Mouse (Mus musculus): ENCODE results near the gene C1qtnf9. TPM values are rescaled to one million over a fixed set of nuclear protein-coding genes. Genes with fewer than 3 reads are reported as not detected.

C1qtnf9 gene
- polyA plus RNA-seq, 1 experiment, result not detected

GRCm38 (mm10) chr14:60752892-60753800 is 14.8 kb upstream of the C1qtnf9 start:
- Histone ChIP-seq H3K4me2 (ENCODE audit: low read depth) (no peak overlapping the region), H3K36me3 (ENCODE audit: control insufficient read depth, insufficient read depth) (no peaks in the 10 kb centered on the region), H3ac (ENCODE audit: control insufficient read depth, insufficient read length) (no peak overlapping the region), H3K27me3 (ENCODE audit: control insufficient read depth, insufficient read depth, insufficient read length) (no peaks in the 10 kb centered on the region), H3K4me3 (no peak overlapping the region), H3K79me2 (ENCODE audit: control insufficient read depth, insufficient read depth) (no peaks in the 10 kb centered on the region)
- TF ChIP-seq USF1 (IDR thresholded peaks at IDR 0.05; ENCODE audit: low read depth) (no peak), POLR2A (IDR thresholded peaks at IDR 0.05; ENCODE audit: insufficient read length, low read depth) (no peak), POLR2AphosphoS2 (IDR thresholded peaks at IDR 0.05; ENCODE audit: insufficient read length, low read depth) (no peak), TCF3 (IDR thresholded peaks at IDR 0.05; ENCODE audit: insufficient read length, low read depth) (no peak), CEBPB (IDR thresholded peaks at IDR 0.05; ENCODE audit: insufficient read depth, poor library complexity, severe bottlenecking) (no peak), SRF (IDR thresholded peaks at IDR 0.05; ENCODE audit: control insufficient read depth, insufficient read length, low read depth) (no peak), MAX (IDR thresholded peaks at IDR 0.05; ENCODE audit: low read depth) (no peak), REST (IDR thresholded peaks at IDR 0.05; ENCODE audit: insufficient read depth, insufficient read length) (no peak), MYOG (IDR thresholded peaks at IDR 0.05; ENCODE audit: control insufficient read depth in 1 of 3, insufficient read depth in 1 of 3, insufficient read length in 2 of 3, low read depth in 2 of 3) (no peak), MYOD1 (IDR thresholded peaks at IDR 0.05; ENCODE audit: control insufficient read depth in 1 of 3, insufficient read length in 2 of 3, low read depth in 2 of 3) (no peak), TCF12 (IDR thresholded peaks at IDR 0.05; ENCODE audit: insufficient read depth, poor library complexity, severe bottlenecking) (no peak)

- Histone ChIP-seq H3ac (ENCODE audit: control insufficient read depth, insufficient read length) (no peak overlapping the region), H3K36me3 (ENCODE audit: control insufficient read depth, insufficient read depth) (no peaks in the 10 kb centered on the region)
Observed at GRCm38 (mm10) chr14:60753801-60754126, 14.2 kb upstream of the C1qtnf9 start.

GRCm38 (mm10) chr14:60754656-60755055 is 13.3 kb upstream of the C1qtnf9 start:
- no peaks in the 10 kb centered on the region for H3K36me3 ChIP-seq (ENCODE audit: control insufficient read depth, insufficient read depth)
- no peak overlapping the region for H3K4me3 ChIP-seq
- H3K4me2 ChIP-seq (ENCODE audit: low read depth), result no peak overlapping the region
- no peaks in the 10 kb centered on the region for H3K27me3 ChIP-seq (ENCODE audit: control insufficient read depth, insufficient read depth, insufficient read length)
- no peak overlapping the region for H3ac ChIP-seq (ENCODE audit: control insufficient read depth, insufficient read length)
- H3K79me2 ChIP-seq (ENCODE audit: control insufficient read depth, insufficient read depth), result no peaks in the 10 kb centered on the region
- TF ChIP-seq TCF12 (IDR thresholded peaks at IDR 0.05; ENCODE audit: insufficient read depth, poor library complexity, severe bottlenecking), result no peak

More at GRCm38 (mm10) chr14:60753801-60754126, 14.2 kb upstream of the C1qtnf9 start:
- Histone ChIP-seq H3K27me3 (ENCODE audit: control insufficient read depth, insufficient read depth, insufficient read length) (no peaks in the 10 kb centered on the region), H3K4me2 (ENCODE audit: low read depth) (no peak overlapping the region), H3K4me3 (no peak overlapping the region), H3K79me2 (ENCODE audit: control insufficient read depth, insufficient read depth) (no peaks in the 10 kb centered on the region)
- TF ChIP-seq SRF (IDR thresholded peaks at IDR 0.05; ENCODE audit: control insufficient read depth, insufficient read length, low read depth) (no peak), MAX (IDR thresholded peaks at IDR 0.05; ENCODE audit: low read depth) (no peak), TCF3 (IDR thresholded peaks at IDR 0.05; ENCODE audit: insufficient read length, low read depth) (no peak), MYOG (IDR thresholded peaks at IDR 0.05; ENCODE audit: control insufficient read depth in 1 of 3, insufficient read depth in 1 of 3, insufficient read length in 2 of 3, low read depth in 2 of 3) (no peak), POLR2A (IDR thresholded peaks at IDR 0.05; ENCODE audit: insufficient read length, low read depth) (no peak), MYOD1 (IDR thresholded peaks at IDR 0.05; ENCODE audit: control insufficient read depth in 1 of 3, insufficient read length in 2 of 3, low read depth in 2 of 3) (no peak), E2F4 (IDR thresholded peaks at IDR 0.05; ENCODE audit: insufficient read depth) (no peak), POLR2AphosphoS2 (IDR thresholded peaks at IDR 0.05; ENCODE audit: insufficient read length, low read depth) (no peak), TCF12 (IDR thresholded peaks at IDR 0.05; ENCODE audit: insufficient read depth, poor library complexity, severe bottlenecking) (no peak), REST (IDR thresholded peaks at IDR 0.05; ENCODE audit: insufficient read depth, insufficient read length) (no peak), CEBPB (IDR thresholded peaks at IDR 0.05; ENCODE audit: insufficient read depth, poor library complexity, severe bottlenecking) (no peak), USF1 (IDR thresholded peaks at IDR 0.05; ENCODE audit: low read depth) (no peak)

- H3K79me2 ChIP-seq (ENCODE audit: control insufficient read depth, insufficient read depth), result no peaks in the 10 kb centered on the region
- no peaks in the 10 kb centered on the region for H3K27me3 ChIP-seq (ENCODE audit: control insufficient read depth, insufficient read depth, insufficient read length)
- no peak overlapping the region for H3K4me2 ChIP-seq (ENCODE audit: low read depth)
- no peak overlapping the region for H3ac ChIP-seq (ENCODE audit: control insufficient read depth, insufficient read length)
- H3K4me3 ChIP-seq, result no peak overlapping the region
- no peaks in the 10 kb centered on the region for H3K36me3 ChIP-seq (ENCODE audit: control insufficient read depth, insufficient read depth)
- TF ChIP-seq REST (IDR thresholded peaks at IDR 0.05; ENCODE audit: insufficient read depth, insufficient read length) (no peak), POLR2AphosphoS2 (IDR thresholded peaks at IDR 0.05; ENCODE audit: insufficient read length, low read depth) (no peak), MYOD1 (IDR thresholded peaks at IDR 0.05; ENCODE audit: control insufficient read depth in 1 of 3, insufficient read length in 2 of 3, low read depth in 2 of 3) (no peak), MAX (IDR thresholded peaks at IDR 0.05; ENCODE audit: low read depth) (no peak), CEBPB (IDR thresholded peaks at IDR 0.05; ENCODE audit: insufficient read depth, poor library complexity, severe bottlenecking) (no peak), E2F4 (IDR thresholded peaks at IDR 0.05; ENCODE audit: insufficient read depth) (no peak), SRF (IDR thresholded peaks at IDR 0.05; ENCODE audit: control insufficient read depth, insufficient read length, low read depth) (no peak), TCF3 (IDR thresholded peaks at IDR 0.05; ENCODE audit: insufficient read length, low read depth) (no peak), MYOG (IDR thresholded peaks at IDR 0.05; ENCODE audit: control insufficient read depth in 1 of 3, insufficient read depth in 1 of 3, insufficient read length in 2 of 3, low read depth in 2 of 3) (no peak), TCF12 (IDR thresholded peaks at IDR 0.05; ENCODE audit: insufficient read depth, poor library complexity, severe bottlenecking) (no peak), POLR2A (IDR thresholded peaks at IDR 0.05; ENCODE audit: insufficient read length, low read depth) (no peak)
Observed at GRCm38 (mm10) chr14:60756271-60756670, 11.7 kb upstream of the C1qtnf9 start.
